Mouse (Mus musculus) hindbrain, embryonic 12.5 days (tissue): ENCODE measurements around the gene Mrps11. TPM values are rescaled to one million over a fixed set of nuclear protein-coding genes. Genes with fewer than 3 reads are reported as not detected.

Source experiments
- ATAC-seq: fragments of 200-750 bp; cut with Nextera tagmentation; 2 replicates; pipeline ENCODE4 v1.8.0; 2017; ENCODE audit warnings: moderate TSS enrichment; ENCODE audit not compliant: low FRiP score
- H3K27ac ChIP-seq: fragments of 300-500 bp; sonication (generic); 2 replicates; pipeline ENCODE4 v1.5.1; 2016; ENCODE audit warnings: mild to moderate bottlenecking
- H3K27me3 ChIP-seq: fragments of 300-500 bp; sonication (generic); 2 replicates; pipeline ENCODE4 v1.6.1; 2016; ENCODE audit warnings: mild to moderate bottlenecking
- H3K36me3 ChIP-seq: fragments of 300-500 bp; sonication (generic); 2 replicates; pipeline ENCODE4 v1.6.1; 2016; ENCODE audit warnings: mild to moderate bottlenecking
- H3K4me1 ChIP-seq: fragments of 300-500 bp; sonication (generic); 2 replicates; pipeline ENCODE4 v1.6.1; 2016
- H3K4me2 ChIP-seq: fragments of 300-500 bp; sonication (generic); replicated peaks from 2 replicates; pipeline ENCODE4 v1.6.1; 2016; ENCODE audit warnings: mild to moderate bottlenecking
- H3K4me3 ChIP-seq: fragments of 300-500 bp; sonication (generic); 2 replicates; pipeline ENCODE4 v1.5.1; 2016; ENCODE audit warnings: mild to moderate bottlenecking
- H3K9ac ChIP-seq: fragments of 300-500 bp; sonication (generic); 2 replicates; pipeline ENCODE4 v1.6.1; 2016; ENCODE audit warnings: mild to moderate bottlenecking, moderate library complexity
- H3K9me3 ChIP-seq: fragments of 300-500 bp; sonication (generic); replicated peaks from 2 replicates; pipeline ENCODE4 v1.6.1; 2016; ENCODE audit warnings: mild to moderate bottlenecking
- WGBS: fragments of 180-500 bp; shearing (Covaris S2); methylation state at CpG from one replicate; pipeline ENCODE4 v1.1.7; 2016; 5-methylcytosine and 5-hydroxymethylcytosine counted together
- polyA plus RNA-seq: library from polyadenylated mRNA; unstranded; fragments of >200 nt; fragmentation: Nextera tagmentation; extraction: Ambion mirVana; gene quantifications from 2 replicates; pipeline ENCODE4 v1.2.1, GENCODE M21; 2016

The Mrps11 gene
- polyA plus RNA-seq, 1 experiment from 2014 or later: 64.0 TPM

- H3K9ac ChIP-seq: no peak overlapping the region
- 39% methylated on average over 9 of the region's 9 CpGs for WGBS
- peaks cover 16% of the 10 kb centered on the region for H3K4me1 ChIP-seq
- peak overlapping the region; percentile 30; the same call in 1 of the 2 replicates for H3K27ac ChIP-seq
- peaks cover 7% of the 10 kb centered on the region for H3K27me3 ChIP-seq
- no peaks in the 10 kb centered on the region for H3K9me3 ChIP-seq
- ATAC-seq: peak; percentile 61
- H3K4me3 ChIP-seq: no peak overlapping the region
- no peak overlapping the region for H3K4me2 ChIP-seq
- H3K36me3 ChIP-seq: peaks cover under 1% of the 10 kb centered on the region; the same call in 1 of the 2 replicates
These were observed 15.0 kb downstream of the Mrps11 start for GRCm38 (mm10) chr7:78797843-78798455.

DNA sequence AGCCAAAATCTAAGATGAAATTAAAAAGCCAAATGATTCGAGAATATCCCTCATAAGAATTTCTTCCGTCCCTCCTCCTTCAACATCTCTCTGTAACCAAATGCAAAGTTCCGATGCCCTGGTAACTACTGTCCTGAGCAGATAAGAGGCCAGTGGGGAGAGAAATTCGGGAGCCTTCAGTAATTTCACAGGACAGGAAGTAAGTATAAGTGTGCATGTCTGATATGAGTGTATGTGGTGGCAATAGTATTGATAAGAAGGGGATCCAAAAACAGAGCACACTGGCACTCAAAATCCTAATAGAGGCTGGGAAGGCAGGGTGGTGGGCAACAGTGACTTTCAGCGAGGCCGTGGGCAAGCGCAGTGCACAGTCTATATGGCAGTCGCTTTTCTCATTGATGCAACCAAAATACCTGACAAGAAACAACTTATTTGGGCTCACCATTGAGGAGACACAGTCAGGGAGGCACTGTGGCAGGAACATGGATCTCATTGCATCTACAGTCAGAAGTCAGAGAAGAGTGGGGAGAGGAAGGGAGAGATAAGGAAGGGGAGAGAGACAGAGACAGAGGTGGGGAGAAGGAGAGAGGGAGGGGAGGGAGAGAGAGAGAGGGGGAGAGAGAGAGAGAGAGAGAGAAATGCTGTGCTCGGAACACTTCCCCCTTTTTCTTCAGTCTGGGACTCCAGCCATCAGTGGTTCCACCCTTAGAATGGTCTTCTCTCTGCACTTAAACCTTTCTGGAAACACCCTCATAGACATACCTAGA, 17.0 kb downstream of the Mrps11 start:
- H3K4me3 ChIP-seq: no peak overlapping the region
- no peak overlapping the region for H3K4me2 ChIP-seq
- H3K27ac ChIP-seq: no peak overlapping the region
- peaks cover 16% of the 10 kb centered on the region for H3K4me1 ChIP-seq
- H3K27me3 ChIP-seq: peaks cover 7% of the 10 kb centered on the region
- no peak overlapping the region for H3K9ac ChIP-seq
- WGBS: 83% methylated on average over 9 of the region's 9 CpGs
- ATAC-seq: no peak
- no peaks in the 10 kb centered on the region for H3K36me3 ChIP-seq
- H3K9me3 ChIP-seq: no peaks in the 10 kb centered on the region

GRCm38 (mm10) chr7:78803841-78804240, 20.9 kb downstream of the Mrps11 start:
- H3K36me3 ChIP-seq: no peaks in the 10 kb centered on the region
- WGBS: 85% methylated on average over 3 of the region's 3 CpGs
- no peak overlapping the region for H3K4me3 ChIP-seq
- H3K4me2 ChIP-seq: no peak overlapping the region
- H3K9ac ChIP-seq: no peak overlapping the region
- ATAC-seq: no peak
- H3K27me3 ChIP-seq: peaks cover 7% of the 10 kb centered on the region
- no peak overlapping the region for H3K27ac ChIP-seq
- no peaks in the 10 kb centered on the region for H3K9me3 ChIP-seq
- H3K4me1 ChIP-seq: peaks cover under 1% of the 10 kb centered on the region; the same call in 1 of the 2 replicates

GRCm38 (mm10) chr7:78807192-78807591, 24.3 kb downstream of the Mrps11 start:
- Histone ChIP-seq H3K4me1 (no peaks in the 10 kb centered on the region), H3K9ac (no peak overlapping the region), H3K4me3 (no peak overlapping the region), H3K27ac (no peak overlapping the region), H3K27me3 (no peaks in the 10 kb centered on the region), H3K36me3 (no peaks in the 10 kb centered on the region), H3K9me3 (no peaks in the 10 kb centered on the region), H3K4me2 (no peak overlapping the region)
- WGBS: 80% methylated on average over 4 of the region's 4 CpGs
- no peak for ATAC-seq

DNA sequence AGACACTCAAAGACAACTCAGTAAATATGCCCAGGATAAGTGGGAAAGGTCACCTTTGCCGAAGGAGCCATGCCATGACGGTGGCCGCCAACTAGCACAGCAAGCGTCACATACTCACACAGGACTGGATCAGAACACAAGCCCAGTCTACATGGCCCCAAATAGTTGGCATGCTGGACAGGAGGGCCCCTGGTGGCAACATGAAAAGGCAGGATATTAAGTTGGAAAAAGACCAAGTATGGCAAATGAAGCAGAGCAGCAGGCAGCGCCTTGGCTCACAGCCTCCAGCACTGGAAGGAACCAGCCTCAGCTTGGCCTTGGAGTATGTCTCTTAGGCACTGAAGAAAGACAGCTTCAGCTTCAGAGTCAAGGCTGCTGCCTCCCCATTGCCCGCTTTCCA, 30.9 kb downstream of the Mrps11 start:
- 83% methylated on average over 6 of the region's 6 CpGs for WGBS
- ATAC-seq: no peak
- H3K27ac ChIP-seq: no peak overlapping the region

DNA sequence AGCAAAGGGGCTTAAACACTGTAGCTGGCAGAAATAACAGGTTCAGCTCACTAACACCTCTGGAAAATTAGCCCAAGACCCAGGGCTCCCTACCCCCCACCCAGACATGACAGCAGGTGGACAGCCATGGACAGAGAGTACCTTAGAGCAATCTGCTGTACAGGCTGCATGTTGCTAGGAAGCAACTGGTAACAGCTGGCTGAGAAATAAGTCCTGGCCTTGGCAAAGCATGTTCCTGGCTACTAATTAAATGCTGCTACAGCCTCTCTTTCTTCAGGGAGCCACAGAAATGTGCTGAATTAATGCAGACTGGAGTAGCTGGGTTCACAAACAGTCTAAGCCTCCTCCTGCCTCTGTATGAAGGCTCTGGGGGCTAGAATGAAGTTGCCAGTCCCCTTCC, 31.8 kb downstream of the Mrps11 start:
- no peaks in the 10 kb centered on the region for H3K36me3 ChIP-seq
- H3K4me2 ChIP-seq: no peak overlapping the region
- no peaks in the 10 kb centered on the region for H3K27me3 ChIP-seq
- H3K27ac ChIP-seq: peak overlapping the region; percentile 44; the same call in 1 of the 2 replicates
- 0 out of 2 replicates have a peak, but pooled peaks cover 5% of the 10 kb centered on the region for H3K4me1 ChIP-seq
- ATAC-seq: no peak
- H3K9ac ChIP-seq: no peak overlapping the region
- H3K9me3 ChIP-seq: no peaks in the 10 kb centered on the region
- no peak overlapping the region for H3K4me3 ChIP-seq

More for the DNA sequence above, 30.9 kb downstream of the Mrps11 start:
- no peak overlapping the region for H3K4me3 ChIP-seq
- H3K9ac ChIP-seq: no peak overlapping the region
- H3K4me2 ChIP-seq: no peak overlapping the region
- 0 out of 2 replicates have a peak, but pooled peaks cover 5% of the 10 kb centered on the region for H3K4me1 ChIP-seq
- H3K9me3 ChIP-seq: no peaks in the 10 kb centered on the region
- H3K36me3 ChIP-seq: no peaks in the 10 kb centered on the region
- H3K27me3 ChIP-seq: no peaks in the 10 kb centered on the region

DNA sequence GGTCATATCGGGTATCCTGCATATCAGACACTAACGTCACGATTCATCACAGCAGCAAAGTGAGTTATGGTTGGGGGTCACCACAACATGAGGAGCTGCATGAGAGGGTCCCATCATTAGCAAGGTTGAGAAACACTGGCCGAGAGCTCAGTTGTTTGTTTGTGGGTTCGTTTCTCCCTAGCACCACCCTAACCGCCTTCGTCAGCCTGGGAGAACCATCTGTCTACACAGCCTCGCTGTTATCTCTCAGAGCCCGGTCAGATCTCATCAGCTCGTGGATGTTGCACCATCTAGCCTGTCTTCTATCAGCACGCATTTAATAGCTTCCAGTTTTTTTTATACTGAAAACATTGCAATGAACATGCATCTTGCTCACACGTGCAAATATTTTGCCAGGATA, 35.4 kb downstream of the Mrps11 start:
- no peak for ATAC-seq
- 89% methylated on average over 12 of the region's 12 CpGs for WGBS

GRCm38 (mm10) chr7:78826682-78827385, 43.9 kb downstream of the Mrps11 start:
- ATAC-seq: peak; percentile 92
- H3K27ac ChIP-seq: peak overlapping the region; percentile 79
- H3K4me2 ChIP-seq: no peak overlapping the region; the same call in 1 of the 2 replicates
- no peak overlapping the region for H3K4me3 ChIP-seq
- no peaks in the 10 kb centered on the region for H3K9me3 ChIP-seq
- WGBS: 40% methylated on average over 9 of the region's 9 CpGs
- peaks cover 24% of the 10 kb centered on the region for H3K36me3 ChIP-seq
- H3K4me1 ChIP-seq: peaks cover 17% of the 10 kb centered on the region
- no peaks in the 10 kb centered on the region for H3K27me3 ChIP-seq
- H3K9ac ChIP-seq: no peak overlapping the region

More for the DNA sequence above, 35.4 kb downstream of the Mrps11 start:
- 0 out of 2 replicates have a peak, but pooled peaks cover 5% of the 10 kb centered on the region for H3K4me1 ChIP-seq
- H3K9ac ChIP-seq: no peak overlapping the region
- H3K4me3 ChIP-seq: no peak overlapping the region
- no peak overlapping the region for H3K4me2 ChIP-seq
- H3K27ac ChIP-seq: no peak overlapping the region
- no peaks in the 10 kb centered on the region for H3K27me3 ChIP-seq
- no peaks in the 10 kb centered on the region for H3K36me3 ChIP-seq
- no peaks in the 10 kb centered on the region for H3K9me3 ChIP-seq

- Histone ChIP-seq H3K27me3 (no peaks in the 10 kb centered on the region), H3K4me1 (peaks cover 17% of the 10 kb centered on the region), H3K9ac (no peak overlapping the region), H3K9me3 (no peaks in the 10 kb centered on the region), H3K27ac (peak overlapping the region; percentile 79), H3K36me3 (peaks cover 24% of the 10 kb centered on the region), H3K4me3 (no peak overlapping the region), H3K4me2 (no peak overlapping the region)
- WGBS: 85% methylated on average over 14 of the region's 14 CpGs
- no peak for ATAC-seq
These were observed 44.9 kb downstream of the Mrps11 start for GRCm38 (mm10) chr7:78827749-78828362.

DNA sequence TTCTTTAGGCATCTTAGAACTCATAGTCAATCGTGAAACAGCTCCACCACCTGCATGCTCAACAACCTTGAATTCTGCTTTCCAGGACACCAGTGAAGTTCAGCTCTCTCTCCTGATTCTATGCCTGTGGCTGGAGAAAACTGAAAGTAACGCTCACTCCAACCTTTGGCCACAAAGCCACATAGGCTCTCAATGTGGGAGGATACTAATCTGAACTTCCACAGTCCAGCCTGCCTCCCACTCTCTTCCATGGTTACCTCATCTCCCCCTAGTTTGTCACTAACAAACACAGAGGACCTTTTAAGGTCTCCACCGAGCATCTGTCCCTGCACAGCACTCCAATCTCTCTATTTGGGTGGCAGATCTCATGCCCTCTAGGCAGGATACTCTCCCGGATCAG, 52.7 kb downstream of the Mrps11 start:
- no peak overlapping the region for H3K4me2 ChIP-seq
- no peaks in the 10 kb centered on the region for H3K4me1 ChIP-seq
- ATAC-seq: no peak
- no peak overlapping the region for H3K9ac ChIP-seq
- H3K36me3 ChIP-seq: peaks cover 34% of the 10 kb centered on the region
- no peak overlapping the region for H3K4me3 ChIP-seq
- WGBS: 86% methylated on average over 4 of the region's 4 CpGs
- H3K27me3 ChIP-seq: no peaks in the 10 kb centered on the region
- no peak overlapping the region for H3K27ac ChIP-seq
- H3K9me3 ChIP-seq: no peaks in the 10 kb centered on the region

- Histone ChIP-seq H3K4me3 (no peak overlapping the region), H3K9me3 (no peaks in the 10 kb centered on the region), H3K27me3 (no peaks in the 10 kb centered on the region), H3K4me2 (no peak overlapping the region), H3K27ac (no peak overlapping the region), H3K36me3 (peaks cover 43% of the 10 kb centered on the region), H3K9ac (no peak overlapping the region), H3K4me1 (no peaks in the 10 kb centered on the region)
- WGBS: 65% methylated on average over 4 of the region's 4 CpGs
- ATAC-seq: no peak
These were observed 54.3 kb downstream of the Mrps11 start for GRCm38 (mm10) chr7:78837250-78837649.

DNA sequence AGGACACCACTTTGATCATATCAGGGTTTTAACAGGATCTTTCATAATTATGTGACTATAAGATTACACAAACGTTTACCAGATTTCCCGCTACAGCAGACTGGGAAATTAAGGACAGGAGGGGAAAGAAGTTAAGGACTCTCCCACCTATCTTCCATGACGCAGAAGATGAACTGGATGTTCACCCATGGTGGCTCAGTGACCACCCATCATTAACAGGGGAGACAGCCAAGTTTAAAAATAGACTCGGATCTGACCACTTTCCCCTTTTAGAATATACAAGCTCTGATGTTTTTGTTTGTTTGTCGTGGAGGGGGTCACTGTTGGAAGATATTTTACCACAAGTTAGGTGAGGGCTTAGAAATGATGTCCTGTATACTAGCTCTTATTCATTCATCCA, 58.7 kb downstream of the Mrps11 start:
- H3K4me3 ChIP-seq: no peak overlapping the region
- H3K9ac ChIP-seq: no peak overlapping the region
- 90% methylated on average over 5 of the region's 5 CpGs for WGBS
- no peak for ATAC-seq
- H3K27ac ChIP-seq: no peak overlapping the region
- no peak overlapping the region for H3K4me2 ChIP-seq
- H3K36me3 ChIP-seq: peaks cover 45% of the 10 kb centered on the region
- H3K9me3 ChIP-seq: no peaks in the 10 kb centered on the region
- H3K27me3 ChIP-seq: no peaks in the 10 kb centered on the region
- H3K4me1 ChIP-seq: peaks cover 11% of the 10 kb centered on the region
